1 mouse cellular context compared by ENCODE assay signal in genomic region chr9:64312128-64312527, GRCm38 (mm10).
TF ChIP-seq lines count a peak whose summit lies in the region.

No protein-coding gene starts in this region.

TF ChIP-seq in MEL, 35 proteins besides CTCF, POLR2A, EP300 and RAD21:
- TF ChIP-seq MAZ (IDR thresholded peaks at IDR 0.05; ENCODE audit: low read depth, low read length) = no peak
- TF ChIP-seq SMC3 (IDR thresholded peaks at IDR 0.05; ENCODE audit: low read depth, low read length) = peak; percentile 42
